Mouse (Mus musculus) megakaryocyte, embryonic 14.5 days (primary cell): ENCODE data around the gene Gm6588.

Experiments used
- FLI1 ChIP-seq: IDR thresholded peaks from 2 replicates; pipeline ENCODE4 v1.6.1; 2012; ENCODE audit warnings: low read length, inconsistent platforms, mixed read lengths
- GATA1 ChIP-seq: IDR thresholded peaks from 3 replicates; pipeline ENCODE4 v1.6.1; 2012; ENCODE audit warnings: mixed read lengths, low read length, inconsistent platforms, borderline replicate concordance

GRCm38 (mm10) chr5:112426635-112427034, 22.6 kb upstream of the Gm6588 start:
- TF ChIP-seq GATA1 (no peak), FLI1 (no peak)
